Mouse (Mus musculus) limb, embryonic 11.5 days (tissue): ENCODE measurements around the gene Tm6sf2. TPM values are rescaled to one million over a fixed set of nuclear protein-coding genes. Genes with fewer than 3 reads are reported as not detected.

Experiments
- ATAC-seq: fragments of 200-750 bp; cut with Nextera tagmentation; 2 replicates; pipeline ENCODE4 v1.8.0; 2017; ENCODE audit warnings: low read depth; ENCODE audit not compliant: insufficient number of reproducible peaks, low FRiP score, low TSS enrichment
- DNase-seq: peaks from one replicate; pipeline ENCODE4 v3.0.0-alpha.2; 2015; ENCODE audit warnings: low spot score
- H3K27ac ChIP-seq: fragments of 300-500 bp; sonication (generic); replicated peaks from 2 replicates; pipeline ENCODE4 v1.5.1; 2014; ENCODE audit warnings: low read depth, mild to moderate bottlenecking, low read length
- H3K27me3 ChIP-seq: fragments of 300-500 bp; sonication (generic); 2 replicates; pipeline ENCODE4 v1.6.1; 2014; ENCODE audit warnings: mild to moderate bottlenecking, low read length, mixed read lengths; ENCODE audit not compliant: control insufficient read depth, insufficient read depth
- H3K36me3 ChIP-seq: fragments of 300-500 bp; sonication (generic); 2 replicates; pipeline ENCODE4 v1.6.1; 2014; ENCODE audit warnings: mild to moderate bottlenecking, low read length, moderate library complexity, mixed read lengths; ENCODE audit not compliant: control insufficient read depth, insufficient read depth
- H3K4me1 ChIP-seq: fragments of 300-500 bp; sonication (generic); 2 replicates; pipeline ENCODE4 v1.6.1; 2014; ENCODE audit warnings: low read length, mixed read lengths; ENCODE audit not compliant: control insufficient read depth, insufficient read depth
- H3K4me2 ChIP-seq: fragments of 300-500 bp; sonication (generic); 2 replicates; pipeline ENCODE4 v1.6.1; 2014; ENCODE audit warnings: low read depth, mild to moderate bottlenecking, moderate library complexity; ENCODE audit not compliant: severe bottlenecking
- H3K4me3 ChIP-seq: fragments of 300-500 bp; sonication (generic); 2 replicates; pipeline ENCODE4 v1.5.1; 2014; ENCODE audit warnings: low read depth, low read length
- H3K9ac ChIP-seq: fragments of 300-500 bp; sonication (generic); 2 replicates; pipeline ENCODE4 v1.6.1; 2014; ENCODE audit warnings: mild to moderate bottlenecking, low read length
- H3K9me3 ChIP-seq: fragments of 300-500 bp; sonication (generic); 2 replicates; pipeline ENCODE4 v1.6.1; 2016; ENCODE audit warnings: low read length; ENCODE audit not compliant: control insufficient read depth
- WGBS: fragments of 180-500 bp; shearing (Covaris S2); extraction: QIAGEN DNeasy Blood & Tissue Kit; methylation state at CpG from one replicate; pipeline ENCODE4 v1.1.7; 2014; 5-methylcytosine and 5-hydroxymethylcytosine counted together
- polyA plus RNA-seq: library from polyadenylated mRNA; unstranded; fragments of >200 nt; fragmentation: Nextera tagmentation; extraction: Ambion mirVana; gene quantifications from 2 replicates; pipeline ENCODE4 v1.2.1, GENCODE M21; 2014

Gene Tm6sf2
- polyA plus RNA-seq, 1 experiment from 2014 or later = 0.52 TPM

DNA sequence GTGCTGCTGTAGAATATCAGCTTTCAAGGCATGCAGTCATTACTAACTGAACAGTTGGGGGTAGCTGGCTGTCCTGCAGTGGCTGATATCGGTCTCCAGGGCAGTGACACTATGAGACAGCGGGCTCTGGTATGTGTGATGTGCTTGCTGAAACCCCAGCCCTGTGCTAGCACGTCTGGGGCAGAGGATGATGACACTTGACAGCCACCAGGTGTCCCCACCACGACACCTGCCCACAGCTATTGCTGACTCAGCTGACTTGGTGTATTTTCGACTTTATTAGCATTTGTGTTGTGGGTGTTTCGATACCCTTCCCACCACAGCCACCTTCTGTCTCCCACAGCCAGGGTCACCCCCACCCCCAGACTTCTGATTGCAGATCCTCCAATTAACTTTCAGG, 31.8 kb downstream of the Tm6sf2 start:
- no peaks in the 10 kb centered on the region for H3K36me3 ChIP-seq
- H3K4me1 ChIP-seq = no peaks in the 10 kb centered on the region
- peaks cover 3% of the 10 kb centered on the region; the same call in 1 of the 2 replicates for H3K27me3 ChIP-seq
- ATAC-seq = no peak
- no peak overlapping the region for H3K27ac ChIP-seq
- H3K4me2 ChIP-seq = no peak overlapping the region
- H3K9me3 ChIP-seq = no peaks in the 10 kb centered on the region
- no peak overlapping the region for H3K9ac ChIP-seq
- DNase-seq = no peak
- H3K4me3 ChIP-seq = no peak overlapping the region
- WGBS = 21% methylated on average over 6 of the region's 6 CpGs

DNA sequence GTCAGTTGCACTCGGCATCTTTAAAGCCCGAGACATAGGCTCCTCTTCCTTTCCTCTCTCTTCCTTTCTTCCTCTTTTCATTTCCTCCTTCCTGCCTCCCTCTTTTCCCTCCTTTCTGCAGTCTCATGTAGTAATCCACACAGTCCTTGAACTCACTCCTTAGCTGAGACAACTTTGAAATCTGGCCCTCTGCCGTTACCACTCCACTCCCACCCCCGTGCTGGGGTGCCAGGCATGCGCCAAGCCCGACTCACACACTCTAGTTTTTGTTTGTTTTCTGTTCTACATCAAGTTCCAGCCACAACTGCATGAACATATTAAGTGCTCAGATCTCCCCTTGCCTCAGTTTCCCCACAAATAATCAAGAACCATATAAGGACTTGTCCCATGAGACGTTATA, 32.2 kb downstream of the Tm6sf2 start:
- H3K27me3 ChIP-seq = peaks cover 3% of the 10 kb centered on the region
- WGBS = 79% methylated on average over 7 of the region's 7 CpGs
- no peak overlapping the region for H3K9ac ChIP-seq

DNA sequence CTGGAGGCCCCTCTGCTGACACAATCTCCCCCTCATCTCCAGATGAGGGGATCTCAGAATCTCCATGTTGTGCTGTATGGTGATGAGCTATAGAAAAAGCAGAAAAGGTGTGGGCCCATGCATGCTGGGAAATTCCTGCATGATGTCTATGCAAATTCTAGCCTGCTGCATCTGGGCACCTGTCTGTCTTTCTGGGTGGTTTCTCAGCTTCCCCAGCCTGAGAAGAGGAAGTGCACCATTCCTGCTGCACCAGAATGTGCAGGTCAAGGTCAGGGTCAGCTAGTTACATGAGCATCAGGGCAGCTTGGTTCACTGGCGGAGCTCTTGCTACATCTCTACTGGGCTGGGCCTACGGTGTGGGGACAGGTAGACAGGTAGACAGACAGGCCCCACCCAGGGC, 37.7 kb downstream of the Tm6sf2 start:
- 96% methylated on average over 2 of the region's 2 CpGs for WGBS
- peaks cover 55% of the 10 kb centered on the region for H3K27me3 ChIP-seq
- no peaks in the 10 kb centered on the region; the same call in 1 of the 2 replicates for H3K9me3 ChIP-seq
- no peak overlapping the region for H3K27ac ChIP-seq
- H3K4me3 ChIP-seq = no peak overlapping the region
- no peak for DNase-seq
- H3K9ac ChIP-seq = no peak overlapping the region
- no peaks in the 10 kb centered on the region for H3K4me1 ChIP-seq
- no peaks in the 10 kb centered on the region for H3K36me3 ChIP-seq
- no peak overlapping the region for H3K4me2 ChIP-seq
- ATAC-seq = no peak

More for the DNA sequence above, 32.2 kb downstream of the Tm6sf2 start:
- H3K27ac ChIP-seq = no peak overlapping the region
- no peak for ATAC-seq
- H3K4me1 ChIP-seq = no peaks in the 10 kb centered on the region
- no peak overlapping the region for H3K4me2 ChIP-seq
- no peak for DNase-seq
- no peaks in the 10 kb centered on the region for H3K9me3 ChIP-seq
- H3K4me3 ChIP-seq = no peak overlapping the region
- H3K36me3 ChIP-seq = no peaks in the 10 kb centered on the region

DNA sequence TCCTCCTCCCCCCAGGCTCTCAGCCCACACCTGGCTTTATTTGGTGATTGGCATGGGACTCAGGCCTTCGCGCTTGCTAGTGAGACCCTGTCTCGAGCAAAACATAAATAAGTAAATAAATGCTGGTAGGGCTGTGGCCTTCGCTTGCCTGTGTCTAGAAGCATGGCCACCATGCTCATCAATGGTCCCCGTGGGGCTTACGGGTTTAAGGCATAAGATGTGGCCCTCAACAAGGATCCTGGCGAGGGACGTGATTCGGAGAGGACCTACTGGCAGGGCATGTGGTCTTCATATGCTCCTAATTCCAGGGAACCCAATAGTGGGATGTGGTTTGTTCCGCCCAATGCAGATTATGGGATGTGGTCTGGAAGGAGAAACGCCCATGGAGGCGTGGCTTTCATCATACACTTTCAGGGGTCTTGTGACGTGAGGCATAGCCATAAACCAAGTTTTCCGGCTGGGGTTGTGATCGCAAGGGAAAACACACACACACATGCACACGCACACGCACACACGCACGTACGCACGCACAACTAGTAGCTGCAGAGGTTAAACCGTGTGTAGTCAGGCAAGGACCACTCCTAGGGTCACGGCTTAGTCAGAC, 38.6 kb downstream of the Tm6sf2 start:
- Histone ChIP-seq H3K27me3 (peaks cover 56% of the 10 kb centered on the region), H3K36me3 (no peaks in the 10 kb centered on the region), H3K4me1 (no peaks in the 10 kb centered on the region), H3K4me3 (no peak overlapping the region), H3K9me3 (no peaks in the 10 kb centered on the region; the same call in 1 of the 2 replicates), H3K4me2 (no peak overlapping the region), H3K9ac (no peak overlapping the region), H3K27ac (no peak overlapping the region)
- 42% methylated on average over 23 of the region's 23 CpGs for WGBS
- no peak for ATAC-seq
- DNase-seq = no peak

DNA sequence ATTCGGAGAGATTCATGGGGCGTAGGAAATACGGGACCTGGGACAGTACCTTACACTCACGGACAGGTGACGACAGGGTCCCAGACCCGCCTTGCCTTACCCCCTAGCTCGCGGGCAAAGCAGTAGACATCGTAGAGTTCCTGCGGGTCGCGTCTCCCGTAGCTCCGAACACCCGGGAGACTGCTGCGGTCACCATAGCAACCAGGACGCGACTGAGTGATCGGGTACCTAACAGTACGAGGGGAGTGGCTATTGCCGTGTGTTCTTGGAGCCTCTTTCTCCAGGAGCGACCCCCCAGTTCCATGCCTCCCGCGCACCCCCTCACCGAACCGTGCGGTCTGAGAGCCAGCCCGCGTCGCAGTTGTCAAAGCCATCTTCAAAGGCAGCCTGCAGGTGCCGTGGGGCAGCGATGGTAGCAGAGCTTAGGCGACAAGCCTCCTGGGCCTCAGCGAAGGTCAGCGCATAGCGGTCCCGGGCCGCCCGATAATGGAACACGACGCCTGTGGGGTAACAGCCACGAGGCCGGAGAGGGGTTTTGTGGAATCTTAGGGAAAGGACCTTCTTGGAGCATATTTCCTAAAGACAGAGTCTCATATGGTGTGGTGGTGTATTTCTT, 39.8 kb downstream of the Tm6sf2 start:
- 8% methylated on average over 43 of the region's 43 CpGs for WGBS
- no peak overlapping the region for H3K9ac ChIP-seq
- no peaks in the 10 kb centered on the region for H3K4me1 ChIP-seq
- 0 out of 2 replicates have a peak overlapping the region, but pooled peaks have one; percentile 5 for H3K4me3 ChIP-seq
- H3K27ac ChIP-seq = no peak overlapping the region
- H3K36me3 ChIP-seq = no peaks in the 10 kb centered on the region
- peaks cover 62% of the 10 kb centered on the region for H3K27me3 ChIP-seq
- ATAC-seq (no peak), DNase-seq (peak; percentile 36)
- no peaks in the 10 kb centered on the region; the same call in 1 of the 2 replicates for H3K9me3 ChIP-seq
- H3K4me2 ChIP-seq = peak overlapping the region; percentile 24; the same call in 1 of the 2 replicates

DNA sequence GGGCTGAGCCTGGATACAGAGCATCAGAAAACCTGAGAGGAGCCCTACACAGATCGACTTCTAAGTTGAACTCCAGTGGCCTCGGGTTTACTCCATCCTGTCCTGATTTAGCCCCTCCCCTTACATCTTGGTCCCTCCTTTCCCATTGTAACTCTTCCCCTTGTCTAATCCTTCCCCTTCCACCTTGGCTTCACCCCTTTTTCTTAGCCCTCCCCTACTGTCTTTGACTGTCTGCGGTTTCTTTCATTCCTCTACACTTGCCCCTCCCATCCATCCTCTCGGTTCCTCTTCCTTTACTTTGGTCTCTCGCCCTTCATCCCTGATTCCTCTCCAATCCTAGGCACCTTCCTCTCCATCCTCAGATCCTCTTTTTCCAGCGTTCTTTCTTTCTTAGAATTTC, 41.8 kb downstream of the Tm6sf2 start:
- Histone ChIP-seq H3K4me3 (no peak overlapping the region), H3K36me3 (no peaks in the 10 kb centered on the region), H3K4me1 (no peaks in the 10 kb centered on the region), H3K27ac (no peak overlapping the region), H3K4me2 (no peak overlapping the region), H3K9ac (no peak overlapping the region), H3K9me3 (no peaks in the 10 kb centered on the region; the same call in 1 of the 2 replicates), H3K27me3 (peaks cover 75% of the 10 kb centered on the region)
- ATAC-seq (no peak), DNase-seq (no peak)
- 26% methylated on average over 6 of the region's 6 CpGs for WGBS

DNA sequence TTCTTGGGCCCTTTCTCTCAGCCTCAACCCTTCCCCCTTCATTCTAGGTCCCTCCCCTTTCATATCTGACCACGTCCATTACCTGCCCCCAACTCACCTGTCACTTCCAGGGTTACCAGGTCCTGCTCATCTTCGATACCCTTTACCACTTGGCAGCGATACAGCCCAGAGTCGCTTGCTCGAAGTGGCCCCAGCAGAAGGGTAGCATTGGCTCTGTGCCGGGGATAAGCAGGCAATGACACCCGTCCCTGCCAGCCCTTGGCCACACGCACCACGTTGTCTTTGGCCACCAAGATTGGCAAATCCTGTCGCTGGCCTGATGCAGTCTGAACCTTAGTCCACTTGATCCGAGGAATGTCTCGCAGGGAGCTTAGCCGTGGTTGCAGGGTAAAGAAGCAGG, 42.2 kb downstream of the Tm6sf2 start:
- Histone ChIP-seq H3K27me3 (peaks cover 79% of the 10 kb centered on the region), H3K36me3 (no peaks in the 10 kb centered on the region), H3K4me2 (no peak overlapping the region), H3K4me1 (no peaks in the 10 kb centered on the region), H3K4me3 (no peak overlapping the region), H3K9ac (no peak overlapping the region), H3K27ac (no peak overlapping the region), H3K9me3 (no peaks in the 10 kb centered on the region; the same call in 1 of the 2 replicates)
- 69% methylated on average over 13 of the region's 13 CpGs for WGBS
- ATAC-seq (no peak), DNase-seq (no peak)

DNA sequence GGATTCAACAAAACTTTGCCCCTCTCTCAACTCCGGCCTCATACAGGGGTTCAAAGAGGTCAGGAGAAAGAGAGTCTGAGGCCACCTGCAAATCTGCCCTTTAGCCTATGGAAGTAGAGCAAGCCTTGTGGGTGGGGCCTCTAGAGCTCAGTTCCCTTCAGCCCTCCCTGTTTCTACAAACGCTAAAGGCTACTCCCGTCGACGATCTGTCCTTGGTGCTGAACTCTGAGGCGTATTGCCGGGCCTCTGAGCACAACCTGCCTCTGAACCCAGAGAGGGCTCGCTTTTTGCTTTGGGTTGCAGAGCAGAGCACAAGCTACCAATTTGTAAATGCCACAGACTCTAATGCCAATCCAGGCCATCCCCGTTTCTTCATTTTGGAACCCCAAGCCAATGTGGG, 44.9 kb downstream of the Tm6sf2 start:
- WGBS = 6% methylated on average over 9 of the region's 9 CpGs
- Histone ChIP-seq H3K9me3 (no peaks in the 10 kb centered on the region), H3K4me3 (no peak overlapping the region), H3K4me1 (no peaks in the 10 kb centered on the region), H3K27ac (no peak overlapping the region), H3K27me3 (peaks cover 61% of the 10 kb centered on the region), H3K9ac (no peak overlapping the region), H3K36me3 (no peaks in the 10 kb centered on the region), H3K4me2 (no peak overlapping the region)
- no peak for ATAC-seq
- DNase-seq = peak; percentile 80
